Mouse (Mus musculus) heart, adult 2 months (tissue): Measurements from ENCODE around the gene Pigb. TPM values are rescaled to one million over a fixed set of nuclear protein-coding genes. Genes with fewer than 3 reads are reported as not detected.

ENCODE experiments used
- DNase-seq, 2 experiments: peaks; one replicate each; pipeline ENCODE4 v3.0.0; 2021
- H3K27ac ChIP-seq: fragments of 200-600 bp; 2 replicates; pipeline ENCODE4 v1.8.1; 2022
- H3K27me3 ChIP-seq: fragments of 200-500 bp; 2 replicates; pipeline ENCODE4 v1.6.1; 2012; ENCODE audit warnings: mild to moderate bottlenecking, low read length, inconsistent platforms, mixed read lengths; ENCODE audit not compliant: control insufficient read depth, insufficient read depth
- H3K36me3 ChIP-seq: fragments of 200-500 bp; 2 replicates; pipeline ENCODE4 v1.6.1; 2012; ENCODE audit warnings: low read length, inconsistent platforms; ENCODE audit not compliant: control insufficient read depth, insufficient read depth
- H3K4me1 ChIP-seq: fragments of 200-500 bp; 2 replicates; pipeline ENCODE4 v1.6.1; 2011; ENCODE audit warnings: low read length; ENCODE audit not compliant: control insufficient read depth, insufficient read depth
- H3K4me3 ChIP-seq: fragments of 200-600 bp; 2 replicates; pipeline ENCODE4 v1.8.1; 2022
- H3K79me2 ChIP-seq: fragments of 200-500 bp; replicated peaks from 2 replicates; pipeline ENCODE4 v1.6.1; 2012; ENCODE audit warnings: mild to moderate bottlenecking, inconsistent platforms, low read length, moderate library complexity, mixed read lengths; ENCODE audit not compliant: control insufficient read depth, insufficient read depth
- H3K9ac ChIP-seq: fragments of 200-500 bp; 2 replicates; pipeline ENCODE4 v1.6.1; 2012; ENCODE audit warnings: low read depth, mild to moderate bottlenecking, control low read depth, inconsistent platforms, low read length, mixed read lengths
- CTCF ChIP-seq: fragments of 200-600 bp; IDR thresholded peaks from 2 replicates; pipeline ENCODE4 v1.8.1; 2022; ENCODE audit warnings: antibody characterized with exemption, mild to moderate bottlenecking, moderate library complexity
- EP300 ChIP-seq: fragments of 200-500 bp; IDR thresholded peaks from 2 replicates; pipeline ENCODE4 v1.6.1; 2011; ENCODE audit warnings: low read depth, low read length, control low read depth; ENCODE audit not compliant: insufficient read depth
- POLR2A ChIP-seq: fragments of 200-500 bp; IDR thresholded peaks from 2 replicates; pipeline ENCODE4 v1.6.1; 2011; ENCODE audit warnings: mild to moderate bottlenecking, low read depth, low read length, control low read depth; ENCODE audit not compliant: insufficient read depth
- WGBS: fragments of 180-500 bp; shearing (Covaris S2); methylation state at CpG from one replicate; pipeline ENCODE4 v1.1.7; 2018; 5-methylcytosine and 5-hydroxymethylcytosine counted together
- intact Hi-C: fragments of 180-260 bp; cut with DNase I; formaldehyde crosslinking; loops from one replicate; pipeline ENCODE4 v1.15.1; 2025
- polyA plus RNA-seq: library from polyadenylated mRNA; depleted of rRNA; stranded (reverse); fragments of >200 nt; gene quantifications from 2 replicates; pipeline ENCODE4 v1.2.3, GENCODE M21; 2012
- total RNA-seq, 2 experiments: library from RNA; stranded (reverse); gene quantifications; 2 replicates each; pipeline ENCODE4 v1.2.3; 2021

Gene Pigb
- total and polyA plus RNA-seq, 3 experiments = 1.6 to 4.5 (median 2.2) TPM

DNA sequence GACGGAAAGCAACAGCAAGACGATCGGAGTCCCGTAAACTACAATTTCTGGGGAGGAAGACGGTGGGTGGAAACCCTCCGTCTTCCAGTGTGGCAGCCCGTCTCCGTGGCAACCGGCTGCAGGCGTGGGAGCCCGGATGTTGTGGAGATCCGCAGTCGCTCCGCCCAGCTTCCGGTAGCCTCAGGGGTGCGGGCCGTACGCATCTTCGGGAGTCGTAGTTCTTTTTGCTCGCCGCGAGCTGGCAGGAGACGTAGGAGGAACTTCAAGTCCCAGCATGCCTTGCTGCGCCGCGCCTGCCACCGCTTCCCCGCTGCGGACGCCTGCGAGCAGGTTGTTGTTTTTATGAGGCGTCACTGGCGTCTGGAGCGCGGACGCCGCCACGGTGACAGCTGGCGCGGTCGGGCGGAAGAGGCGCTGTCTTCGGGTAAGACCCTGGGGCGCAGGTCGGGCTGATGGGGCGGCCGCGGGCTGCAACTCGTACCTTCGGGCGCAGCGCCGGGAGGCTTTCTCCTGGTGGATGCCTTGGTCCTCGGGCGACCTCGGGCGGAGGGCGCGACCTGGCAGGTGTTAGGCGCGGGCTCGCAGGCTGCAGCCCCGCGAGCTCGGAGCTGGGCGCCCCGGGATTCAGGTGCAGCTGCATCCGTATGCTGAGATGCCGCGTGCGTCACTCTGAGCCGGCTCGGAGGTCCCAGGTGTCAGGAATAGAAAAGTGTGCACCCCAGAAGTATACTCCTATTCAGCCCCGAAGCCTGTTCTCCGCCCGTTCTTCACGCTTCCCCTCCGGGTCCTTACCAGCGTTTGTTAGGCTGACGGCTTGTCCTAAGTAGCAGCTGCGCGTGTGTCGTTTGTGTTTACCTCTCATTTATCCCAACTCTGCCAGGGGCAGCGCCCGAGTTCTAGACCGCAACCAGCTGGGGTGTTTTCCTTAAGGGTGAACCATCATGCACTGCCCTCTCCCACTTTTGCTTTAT lies 54.6 kb downstream of the Pigb start, which contains the start of the genes Ccpg1os and Ccpg1:
Gene Ccpg1os, minus strand, starts transcription at position 133 of the 971 bp plus-strand sequence.
Gene Ccpg1, plus strand, starts transcription at position 180 of the 971 bp plus-strand sequence.
- under 1% methylated on average over 88 of the region's 88 CpGs for WGBS
- peak; percentile 94 to 98 for DNase-seq
- intact Hi-C loops = loop anchor here (2.0 to 5.0 kb wide), 3 partner anchors 15 to 127 kb away; partner anchors contain the start of gene Rsl24d1

DNA sequence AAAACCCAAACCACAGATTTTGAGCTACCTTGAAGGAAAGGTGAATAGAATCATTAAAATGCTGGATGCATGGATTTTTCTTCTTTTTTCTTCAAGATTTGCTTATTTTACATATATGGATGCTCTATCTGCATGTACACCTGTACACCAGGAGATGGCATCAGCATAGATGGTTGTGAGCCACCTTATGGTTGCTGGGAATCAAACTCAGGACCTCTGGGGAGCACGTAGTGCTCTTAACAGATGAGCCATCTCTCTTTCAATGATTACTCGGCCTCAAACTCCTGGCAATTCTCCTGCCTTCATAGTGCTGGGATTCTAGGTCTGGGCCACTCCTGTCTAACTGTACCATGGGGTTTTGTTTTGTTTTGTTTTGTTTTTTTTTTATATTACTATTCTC lies 57.1 kb downstream of the Pigb start:
- H3K9ac ChIP-seq = no peak overlapping the region
- intact Hi-C loops = no loop called here
- no peaks in the 10 kb centered on the region for H3K36me3 ChIP-seq
- peaks cover 1% of the 10 kb centered on the region; the same call in 1 of the 2 replicates for H3K4me1 ChIP-seq
- no peak for DNase-seq
- 64% methylated on average over 2 of the region's 2 CpGs for WGBS
- H3K79me2 ChIP-seq = no peaks in the 10 kb centered on the region
- no peaks in the 10 kb centered on the region for H3K27me3 ChIP-seq
- TF ChIP-seq CTCF (no peak), EP300 (no peak), POLR2A (no peak)
- no peak overlapping the region for H3K27ac ChIP-seq
- no peak overlapping the region for H3K4me3 ChIP-seq

More for the DNA sequence above, 54.6 kb downstream of the Pigb start, which contains the start of the genes Ccpg1os and Ccpg1:
- Histone ChIP-seq H3K4me3 (peak within 1 kb of the TSS; percentile 69), H3K36me3 (no peaks in the 10 kb centered on the region), H3K27me3 (no peaks in the 10 kb centered on the region), H3K4me1 (peaks cover 1% of the 10 kb centered on the region; the same call in 1 of the 2 replicates), H3K9ac (peak within 1 kb of the TSS; percentile 83), H3K27ac (peak within 1 kb of the TSS; percentile 95), H3K79me2 (no peaks in the 10 kb centered on the region)
- peak; percentile 62 for TF ChIP-seq POLR2A
- peak; percentile 7; the same call in 1 of the 2 replicates for TF ChIP-seq EP300
- peak; percentile 46 for TF ChIP-seq CTCF

DNA sequence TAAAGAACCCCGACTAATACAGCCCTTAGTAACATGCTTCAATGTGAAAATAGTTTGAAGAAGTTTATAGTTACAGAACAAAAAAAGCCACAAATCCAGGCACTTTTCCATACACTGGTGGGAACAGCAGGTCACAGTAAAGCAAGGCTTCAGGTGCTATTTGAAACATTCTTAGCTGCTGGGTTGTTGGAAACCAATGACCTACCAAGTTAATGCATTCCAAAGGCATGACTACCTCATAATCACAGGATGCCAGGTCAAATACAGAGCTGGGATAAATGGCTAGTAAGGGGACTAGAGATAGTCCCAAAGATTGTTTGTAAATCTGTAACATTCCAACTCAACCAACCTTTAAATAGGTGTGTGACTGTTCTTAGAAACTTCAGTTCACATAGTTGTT lies 64.9 kb downstream of the Pigb start:
- H3K27ac ChIP-seq = no peak overlapping the region
- TF ChIP-seq EP300 (no peak), POLR2A (no peak), CTCF (no peak)

DNA sequence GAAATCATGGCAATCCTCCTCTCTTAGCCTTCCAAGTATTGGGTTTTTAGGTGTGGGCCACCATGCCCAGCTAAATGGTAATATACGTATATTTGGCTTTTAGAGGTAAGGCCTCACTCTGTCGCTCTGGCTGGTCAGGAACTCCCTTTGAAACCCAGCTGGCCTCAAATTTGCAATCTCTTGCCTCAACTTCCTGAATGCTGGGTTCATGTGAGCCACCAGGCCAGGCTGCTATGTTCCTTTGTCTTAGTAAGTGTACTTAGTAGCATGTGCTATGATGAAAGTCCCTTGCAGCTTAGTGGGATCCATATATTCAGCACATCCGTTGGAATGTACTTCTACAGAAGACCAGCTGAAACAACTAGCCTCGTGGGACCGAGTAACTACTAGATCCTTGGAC lies 65.4 kb downstream of the Pigb start:
- intact Hi-C loops = no loop called here
- TF ChIP-seq EP300 (no peak), CTCF (no peak)
- no peak for DNase-seq
- H3K27ac ChIP-seq = no peak overlapping the region
- no peaks in the 10 kb centered on the region for H3K79me2 ChIP-seq
- no peaks in the 10 kb centered on the region for H3K4me1 ChIP-seq
- no peak overlapping the region for H3K9ac ChIP-seq
- H3K4me3 ChIP-seq = no peak overlapping the region
- WGBS = 78% methylated on average over 5 of the region's 5 CpGs
- H3K27me3 ChIP-seq = no peaks in the 10 kb centered on the region
- H3K36me3 ChIP-seq = no peaks in the 10 kb centered on the region

More for the DNA sequence above, 64.9 kb downstream of the Pigb start:
- intact Hi-C loops = no loop called here
- H3K27me3 ChIP-seq = no peaks in the 10 kb centered on the region
- DNase-seq = no peak
- no peak overlapping the region for H3K4me3 ChIP-seq
- no peak overlapping the region for H3K9ac ChIP-seq
- H3K36me3 ChIP-seq = no peaks in the 10 kb centered on the region
- no peaks in the 10 kb centered on the region for H3K4me1 ChIP-seq
- 80% methylated on average over 1 of the region's 1 CpGs for WGBS
- H3K79me2 ChIP-seq = no peaks in the 10 kb centered on the region

DNA sequence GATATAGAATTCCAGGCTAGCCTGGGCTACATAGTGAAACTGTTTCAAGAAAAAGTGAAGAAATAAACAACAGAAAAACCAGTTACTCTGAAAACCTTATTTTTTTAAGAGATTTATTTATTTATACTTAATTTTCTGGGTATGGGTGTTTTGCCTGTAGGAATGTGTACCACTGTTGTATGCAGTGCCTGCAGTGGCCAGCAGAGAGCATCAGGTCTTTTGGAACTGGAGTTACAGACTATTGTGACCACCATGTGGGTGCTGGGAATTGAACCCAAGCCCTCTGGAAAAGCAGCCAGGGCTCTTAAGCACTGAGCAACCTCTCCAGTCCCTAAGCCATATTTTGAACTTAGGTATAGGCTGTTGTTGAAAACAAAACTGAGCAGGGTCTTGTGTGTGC lies 67.2 kb downstream of the Pigb start:
- Histone ChIP-seq H3K27me3 (no peaks in the 10 kb centered on the region), H3K9ac (no peak overlapping the region), H3K79me2 (no peaks in the 10 kb centered on the region), H3K4me1 (no peaks in the 10 kb centered on the region), H3K36me3 (no peaks in the 10 kb centered on the region), H3K27ac (no peak overlapping the region), H3K4me3 (no peak overlapping the region)
- no peak for DNase-seq
- intact Hi-C loops = no loop called here
- no peak for TF ChIP-seq EP300
- TF ChIP-seq POLR2A = no peak
- 0 out of 2 replicates have a peak, but pooled peaks have one; percentile 5 for TF ChIP-seq CTCF

DNA sequence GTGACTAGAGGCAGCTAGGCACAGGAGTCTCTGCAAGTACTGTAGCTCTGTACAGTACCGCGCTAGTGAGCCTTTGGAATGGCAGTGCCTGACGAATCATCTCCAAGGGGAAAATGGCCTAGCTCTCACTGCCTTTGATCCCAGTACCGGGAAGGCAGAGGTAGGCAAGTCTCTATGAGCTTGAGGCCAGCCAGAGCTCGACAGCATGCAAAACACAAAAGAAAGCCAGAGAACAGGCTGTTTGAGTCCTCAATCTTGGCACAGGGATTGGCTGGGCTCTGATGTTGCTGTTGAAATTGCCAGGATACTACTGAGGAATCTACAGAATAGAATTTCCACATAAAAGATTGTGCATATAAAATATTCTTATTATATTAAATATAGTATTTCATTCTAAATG lies 67.7 kb downstream of the Pigb start:
- no peak overlapping the region for H3K27ac ChIP-seq
- no peak overlapping the region for H3K9ac ChIP-seq
- no peak overlapping the region for H3K4me3 ChIP-seq
- no peaks in the 10 kb centered on the region for H3K79me2 ChIP-seq
- H3K4me1 ChIP-seq = no peaks in the 10 kb centered on the region
- DNase-seq = no peak
- 85% methylated on average over 5 of the region's 5 CpGs for WGBS
- no peaks in the 10 kb centered on the region for H3K27me3 ChIP-seq
- intact Hi-C loops = no loop called here
- no peaks in the 10 kb centered on the region for H3K36me3 ChIP-seq
- TF ChIP-seq CTCF (no peak), POLR2A (no peak), EP300 (no peak)
